Mouse (Mus musculus) hindbrain, embryonic 15.5 days (tissue): ENCODE results near the gene Elovl6. TPM values are rescaled to one million over a fixed set of nuclear protein-coding genes. Genes with fewer than 3 reads are reported as not detected.

ENCODE experiments used
- ATAC-seq: fragments of 200-750 bp; cut with Nextera tagmentation; 2 replicates; pipeline ENCODE4 v1.8.0; 2017; ENCODE audit warnings: low read depth, moderate number of reproducible peaks, moderate TSS enrichment; ENCODE audit not compliant: low FRiP score
- H3K27ac ChIP-seq: fragments of 300-500 bp; sonication (generic); replicated peaks from 2 replicates; pipeline ENCODE4 v1.5.1; 2015; ENCODE audit warnings: mild to moderate bottlenecking, inconsistent platforms
- H3K27me3 ChIP-seq: fragments of 300-500 bp; sonication (generic); 2 replicates; pipeline ENCODE4 v1.6.1; 2015; ENCODE audit warnings: control low read depth, inconsistent platforms
- H3K36me3 ChIP-seq: fragments of 300-500 bp; sonication (generic); 2 replicates; pipeline ENCODE4 v1.6.1; 2015; ENCODE audit warnings: control low read depth, inconsistent platforms
- H3K4me1 ChIP-seq: fragments of 300-500 bp; sonication (generic); replicated peaks from 2 replicates; pipeline ENCODE4 v1.6.1; 2015; ENCODE audit warnings: control low read depth, inconsistent platforms
- H3K4me2 ChIP-seq: fragments of 300-500 bp; sonication (generic); 2 replicates; pipeline ENCODE4 v1.6.1; 2015; ENCODE audit warnings: moderate library complexity, mild to moderate bottlenecking, inconsistent platforms
- H3K4me3 ChIP-seq: fragments of 300-500 bp; sonication (generic); 2 replicates; pipeline ENCODE4 v1.5.1; 2015; ENCODE audit warnings: mild to moderate bottlenecking, inconsistent platforms
- H3K9ac ChIP-seq: fragments of 300-500 bp; sonication (generic); 2 replicates; pipeline ENCODE4 v1.6.1; 2015; ENCODE audit warnings: inconsistent platforms
- H3K9me3 ChIP-seq: fragments of 300-500 bp; sonication (generic); 2 replicates; pipeline ENCODE4 v1.6.1; 2016; ENCODE audit warnings: control low read depth, inconsistent platforms
- WGBS: fragments of 180-500 bp; shearing (Covaris S2); methylation state at CpG from one replicate; pipeline ENCODE4 v1.1.7; 2015; 5-methylcytosine and 5-hydroxymethylcytosine counted together
- polyA plus RNA-seq: library from polyadenylated mRNA; unstranded; fragments of >200 nt; fragmentation: Nextera tagmentation; extraction: Ambion mirVana; gene quantifications from 2 replicates; pipeline ENCODE4 v1.2.1, GENCODE M21; 2015

The Elovl6 gene
- polyA plus RNA-seq, 1 experiment from 2014 or later, result 42.9 TPM

DNA sequence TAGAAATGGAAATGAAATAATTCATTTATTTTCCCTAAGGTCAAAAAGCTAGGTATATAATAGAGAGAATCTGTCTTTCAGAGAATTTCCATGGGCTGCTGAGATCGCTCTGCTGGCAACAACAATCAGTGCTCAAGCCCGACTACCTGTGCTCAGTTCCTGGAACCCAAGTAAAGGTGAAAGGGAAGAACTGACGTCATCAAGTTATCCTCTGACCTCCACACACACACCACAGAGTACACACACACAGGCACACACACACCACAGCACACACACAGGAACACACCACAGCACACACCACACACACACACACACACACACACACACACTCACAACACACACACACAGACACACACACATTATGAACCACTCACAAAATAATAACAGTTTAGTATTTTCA, 5.1 kb upstream of the Elovl6 start:
- H3K27me3 ChIP-seq, result no peaks in the 10 kb centered on the region
- ATAC-seq, result no peak
- no peak overlapping the region for H3K4me3 ChIP-seq
- 90% methylated on average over 3 of the region's 3 CpGs for WGBS
- H3K4me2 ChIP-seq, result no peak overlapping the region
- no peak overlapping the region for H3K9ac ChIP-seq
- H3K27ac ChIP-seq, result no peak overlapping the region
- H3K36me3 ChIP-seq, result no peaks in the 10 kb centered on the region
- peaks cover 5% of the 10 kb centered on the region for H3K4me1 ChIP-seq
- H3K9me3 ChIP-seq, result no peaks in the 10 kb centered on the region

DNA sequence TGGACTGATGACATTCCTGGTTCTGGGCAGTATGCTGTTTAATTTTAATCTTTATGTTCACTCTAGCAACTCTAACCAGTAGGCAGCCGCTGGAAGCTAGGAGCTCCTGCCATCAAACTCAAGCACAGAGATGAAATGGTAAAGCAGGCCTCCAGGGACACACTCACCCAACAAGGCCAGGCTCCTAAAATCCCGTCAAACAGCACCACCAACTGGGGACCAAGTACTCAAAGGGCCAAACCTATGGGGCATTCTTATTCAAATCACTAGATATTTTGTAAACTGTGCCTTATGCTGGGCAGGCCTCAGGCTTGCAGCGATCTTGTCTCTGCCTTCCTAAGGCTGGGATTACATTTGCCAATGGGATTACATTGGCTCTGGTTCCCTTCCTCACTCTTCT, 2.8 kb upstream of the Elovl6 start:
- H3K9me3 ChIP-seq, result no peaks in the 10 kb centered on the region
- no peaks in the 10 kb centered on the region for H3K36me3 ChIP-seq
- H3K4me1 ChIP-seq, result peaks cover 5% of the 10 kb centered on the region
- no peaks in the 10 kb centered on the region for H3K27me3 ChIP-seq
- no peak overlapping the region for H3K4me2 ChIP-seq
- H3K27ac ChIP-seq, result no peak overlapping the region
- no peak for ATAC-seq
- H3K4me3 ChIP-seq, result no peak overlapping the region
- H3K9ac ChIP-seq, result no peak overlapping the region
- whole genome bisulfite sequencing, result 43% methylated on average over 3 of the region's 3 CpGs

DNA sequence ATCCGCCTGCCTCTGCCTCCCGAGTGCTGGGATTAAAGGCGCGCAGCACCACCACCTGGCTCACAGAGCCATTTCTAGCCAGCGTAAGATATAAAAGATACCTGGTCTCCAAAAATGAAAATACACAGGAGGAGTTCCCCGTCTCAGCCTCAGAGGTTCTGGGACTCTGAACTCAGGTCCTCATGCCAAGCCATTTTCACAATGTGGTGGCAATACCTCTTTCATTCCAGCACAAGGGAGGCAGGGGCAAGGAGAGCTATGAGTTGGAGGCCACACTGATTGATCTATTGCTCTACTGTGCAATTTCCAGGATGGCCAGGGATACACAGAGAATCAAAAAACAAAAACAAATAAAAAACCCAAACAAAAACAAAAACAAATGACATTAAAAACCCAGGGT, 1.7 kb upstream of the Elovl6 start:
- Histone ChIP-seq H3K4me3 (no peak overlapping the region), H3K9me3 (no peaks in the 10 kb centered on the region), H3K4me1 (peaks cover 14% of the 10 kb centered on the region), H3K27ac (no peak overlapping the region), H3K27me3 (no peaks in the 10 kb centered on the region), H3K9ac (no peak overlapping the region), H3K4me2 (no peak overlapping the region), H3K36me3 (no peaks in the 10 kb centered on the region)
- ATAC-seq, result no peak
- WGBS, result 94% methylated on average over 6 of the region's 6 CpGs

DNA sequence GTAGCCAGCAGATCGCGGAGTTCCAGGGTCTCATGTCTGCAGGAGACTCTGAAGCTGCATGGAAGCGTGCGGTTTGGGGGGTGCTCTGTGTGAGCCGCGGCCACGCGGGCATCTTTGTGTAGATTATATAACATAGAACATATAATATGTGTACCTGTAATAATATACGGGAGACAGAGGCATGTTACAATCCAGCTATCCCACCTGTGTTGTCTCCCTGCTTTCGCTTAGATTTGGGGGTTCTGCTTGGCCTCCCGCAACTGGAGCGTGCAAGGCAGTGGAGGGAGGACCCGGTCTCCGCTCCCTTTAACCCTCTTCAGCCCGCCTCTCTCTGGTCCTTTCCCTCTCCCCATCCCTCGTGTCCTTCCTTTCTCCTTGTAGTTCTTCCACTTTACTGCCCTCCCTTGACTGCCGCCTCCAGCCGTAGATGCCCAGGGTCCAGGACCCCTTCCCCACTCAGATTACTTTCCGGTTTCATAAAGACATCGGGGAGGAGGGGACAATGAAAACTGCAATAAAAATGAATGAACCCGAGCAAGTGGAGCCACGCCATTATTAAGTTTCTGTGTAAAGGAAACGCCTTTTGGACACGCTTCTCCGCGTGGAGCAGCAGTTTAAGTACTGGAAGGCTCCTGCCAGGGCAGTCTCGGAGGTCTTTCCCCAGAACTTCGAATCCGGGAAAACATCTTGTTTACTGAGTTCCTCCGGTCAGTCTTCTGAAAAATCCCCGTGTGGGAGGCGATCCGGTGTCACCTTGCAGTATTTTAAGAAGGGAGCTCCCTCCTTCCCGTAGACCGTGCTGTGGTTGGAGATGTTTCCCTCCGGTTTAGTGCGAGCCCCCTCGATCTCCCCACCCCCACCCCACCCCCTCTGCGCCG, 949 bp downstream of the Elovl6 start:
- peak overlapping the region; percentile 97 for H3K9ac ChIP-seq
- no peaks in the 10 kb centered on the region for H3K36me3 ChIP-seq
- no peaks in the 10 kb centered on the region for H3K9me3 ChIP-seq
- peaks cover 34% of the 10 kb centered on the region for H3K4me1 ChIP-seq
- ATAC-seq, result peak; percentile 29
- H3K4me2 ChIP-seq, result peak overlapping the region; percentile 74
- H3K27me3 ChIP-seq, result no peaks in the 10 kb centered on the region
- peak overlapping the region; percentile 92 for H3K27ac ChIP-seq
- WGBS, result under 1% methylated on average over 39 of the region's 40 CpGs
- H3K4me3 ChIP-seq, result peak overlapping the region; percentile 87

DNA sequence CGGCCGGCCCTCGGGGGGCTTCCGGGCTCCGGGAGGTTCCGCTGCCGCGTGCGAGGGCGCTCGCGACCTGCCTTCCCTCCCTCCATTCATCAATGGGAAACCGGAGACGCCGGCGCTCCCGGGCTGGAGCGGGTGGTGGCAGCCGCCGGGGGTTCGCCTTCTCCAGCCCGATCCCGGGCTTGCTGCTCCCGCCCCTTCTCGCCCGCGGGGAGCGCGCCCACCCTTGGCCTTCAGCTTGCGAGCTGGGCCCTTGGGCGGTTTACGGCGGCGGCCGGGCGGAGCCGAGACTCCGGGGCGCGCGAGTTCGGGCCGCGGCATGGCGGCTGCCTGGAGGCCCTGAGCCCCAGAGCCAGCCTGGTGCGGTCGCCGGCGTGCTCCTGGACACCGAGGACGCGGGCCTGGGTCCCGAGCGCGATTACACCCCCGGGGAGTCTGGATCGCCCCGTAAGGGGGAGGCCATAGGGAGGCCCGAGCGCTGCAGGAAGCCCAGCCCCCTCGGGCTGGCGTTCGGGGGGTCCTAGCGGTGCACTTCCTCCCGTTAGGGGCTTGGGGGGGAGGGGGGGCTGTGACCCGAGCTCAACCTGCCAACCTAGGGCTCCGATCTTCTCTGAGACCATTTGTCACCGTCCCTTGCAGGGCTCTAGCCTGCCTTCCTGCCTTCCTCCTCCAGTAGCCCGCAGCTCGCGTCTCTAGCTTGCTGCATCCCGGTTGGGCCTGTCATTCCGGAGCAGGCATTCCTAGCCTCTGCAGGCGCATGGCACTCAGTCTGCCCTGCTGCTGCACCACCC, 1.8 kb downstream of the Elovl6 start:
- under 1% methylated on average over 70 of the region's 74 CpGs for WGBS
- Histone ChIP-seq H3K9ac (peak overlapping the region; percentile 97), H3K27ac (peak overlapping the region; percentile 92), H3K27me3 (no peaks in the 10 kb centered on the region), H3K4me1 (peaks cover 39% of the 10 kb centered on the region), H3K36me3 (no peaks in the 10 kb centered on the region), H3K4me2 (peak overlapping the region; percentile 74), H3K9me3 (no peaks in the 10 kb centered on the region), H3K4me3 (peak overlapping the region; percentile 87)
- peak; percentile 29 for ATAC-seq

DNA sequence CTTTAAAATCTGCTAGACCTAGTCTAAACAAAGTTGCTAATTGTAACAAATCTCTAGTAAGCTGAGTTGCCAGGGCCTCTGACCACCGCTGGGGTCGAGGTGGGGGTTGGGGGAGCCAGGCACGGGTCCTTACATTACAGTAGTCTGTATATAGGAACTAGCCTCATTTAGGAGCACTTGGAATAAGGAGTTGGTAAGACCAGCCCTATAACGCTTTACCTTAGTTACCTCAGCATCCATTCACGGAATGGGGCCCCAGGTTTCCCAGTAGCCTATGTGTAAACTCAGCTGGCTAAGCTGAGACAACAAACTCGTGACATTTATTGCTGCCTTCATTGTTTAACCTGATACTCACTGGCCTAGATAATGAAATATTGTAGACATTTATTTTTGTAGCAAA, 3.3 kb downstream of the Elovl6 start:
- H3K4me3 ChIP-seq, result peak overlapping the region; percentile 87
- peaks cover 39% of the 10 kb centered on the region for H3K4me1 ChIP-seq
- H3K4me2 ChIP-seq, result peak overlapping the region; percentile 74
- H3K27ac ChIP-seq, result peak overlapping the region; percentile 92
- no peak for ATAC-seq
- H3K9me3 ChIP-seq, result no peaks in the 10 kb centered on the region
- H3K36me3 ChIP-seq, result no peaks in the 10 kb centered on the region
- no peaks in the 10 kb centered on the region for H3K27me3 ChIP-seq
- H3K9ac ChIP-seq, result peak overlapping the region; percentile 97
- WGBS, result 20% methylated on average over 6 of the region's 6 CpGs

DNA sequence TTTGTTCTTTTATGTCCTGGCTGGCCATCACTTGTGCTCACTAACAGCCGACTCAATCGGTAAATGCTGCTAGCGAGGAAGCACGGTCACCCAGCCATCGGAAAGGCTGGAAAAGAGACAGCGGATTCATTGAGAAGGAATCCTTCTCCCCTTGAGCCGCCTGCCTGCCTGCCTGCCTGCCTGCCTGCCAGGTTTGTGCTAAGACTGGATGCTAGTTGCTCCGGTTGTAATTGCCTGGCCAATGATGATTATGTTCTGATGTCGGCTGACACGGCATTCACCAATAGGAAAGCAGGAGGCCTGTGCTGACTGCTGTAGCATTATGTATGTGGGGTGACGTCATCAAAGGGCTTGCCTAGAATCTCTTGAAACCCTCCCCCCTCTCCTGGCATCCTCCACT, 4.0 kb downstream of the Elovl6 start:
- ATAC-seq, result peak; percentile 95
- Histone ChIP-seq H3K4me1 (peaks cover 39% of the 10 kb centered on the region), H3K27ac (peak overlapping the region; percentile 92), H3K27me3 (no peaks in the 10 kb centered on the region), H3K9ac (peak overlapping the region; percentile 97), H3K9me3 (no peaks in the 10 kb centered on the region), H3K36me3 (no peaks in the 10 kb centered on the region), H3K4me2 (peak overlapping the region; percentile 74), H3K4me3 (peak overlapping the region; percentile 87)
- WGBS, result under 1% methylated on average over 11 of the region's 11 CpGs

DNA sequence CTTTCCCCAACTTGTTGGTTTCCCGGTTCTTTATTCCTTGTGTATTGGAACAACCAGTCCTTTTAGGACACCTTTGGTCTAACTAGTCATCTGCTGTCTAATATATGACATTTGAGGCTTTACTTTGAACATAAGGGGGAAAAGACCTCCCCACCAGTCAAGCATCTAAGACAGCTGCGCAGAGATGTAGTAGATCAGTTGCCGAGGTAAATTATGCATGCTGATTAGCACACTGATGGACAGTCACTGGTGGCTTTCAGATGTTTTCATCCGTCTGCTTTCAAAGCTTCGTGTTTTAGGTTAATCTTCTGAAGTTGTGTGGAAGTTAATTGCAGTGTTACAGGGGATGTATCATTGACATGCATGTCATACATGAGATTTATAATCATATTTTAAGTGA, 5.8 kb downstream of the Elovl6 start:
- H3K9me3 ChIP-seq, result no peaks in the 10 kb centered on the region
- H3K27me3 ChIP-seq, result no peaks in the 10 kb centered on the region
- H3K27ac ChIP-seq, result peak overlapping the region; percentile 92; the same call in 1 of the 2 replicates
- H3K4me3 ChIP-seq, result no peak overlapping the region
- 31% methylated on average over 5 of the region's 5 CpGs for WGBS
- H3K4me2 ChIP-seq, result no peak overlapping the region
- H3K9ac ChIP-seq, result no peak overlapping the region
- no peak for ATAC-seq
- no peaks in the 10 kb centered on the region for H3K36me3 ChIP-seq
- peaks cover 34% of the 10 kb centered on the region for H3K4me1 ChIP-seq

DNA sequence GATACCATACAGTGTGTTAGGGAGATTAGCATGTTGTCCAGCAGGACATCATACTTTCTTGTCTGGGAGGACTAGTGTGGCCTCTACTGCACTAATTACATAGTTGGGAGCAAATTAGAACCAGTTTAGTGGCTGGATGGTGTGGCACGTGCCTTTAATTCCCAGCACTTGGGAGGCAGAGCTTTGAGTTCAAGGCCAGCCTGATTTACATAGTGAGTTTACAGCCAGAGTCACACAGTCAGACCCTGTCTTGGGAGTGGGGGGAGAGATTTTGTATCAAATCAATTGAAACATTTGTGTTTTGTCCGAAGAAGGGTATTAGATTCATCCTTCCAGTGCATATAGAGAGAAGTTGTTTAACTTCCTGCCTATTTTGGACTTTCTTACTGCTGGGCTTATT, 8.7 kb downstream of the Elovl6 start:
- peaks cover 22% of the 10 kb centered on the region for H3K4me1 ChIP-seq
- no peak overlapping the region for H3K4me3 ChIP-seq
- no peak overlapping the region for H3K27ac ChIP-seq
- H3K9ac ChIP-seq, result no peak overlapping the region
- no peak overlapping the region for H3K4me2 ChIP-seq
- H3K36me3 ChIP-seq, result no peaks in the 10 kb centered on the region
- H3K9me3 ChIP-seq, result no peaks in the 10 kb centered on the region
- no peaks in the 10 kb centered on the region for H3K27me3 ChIP-seq
- no peak for ATAC-seq
- WGBS, result 91% methylated on average over 2 of the region's 2 CpGs

DNA sequence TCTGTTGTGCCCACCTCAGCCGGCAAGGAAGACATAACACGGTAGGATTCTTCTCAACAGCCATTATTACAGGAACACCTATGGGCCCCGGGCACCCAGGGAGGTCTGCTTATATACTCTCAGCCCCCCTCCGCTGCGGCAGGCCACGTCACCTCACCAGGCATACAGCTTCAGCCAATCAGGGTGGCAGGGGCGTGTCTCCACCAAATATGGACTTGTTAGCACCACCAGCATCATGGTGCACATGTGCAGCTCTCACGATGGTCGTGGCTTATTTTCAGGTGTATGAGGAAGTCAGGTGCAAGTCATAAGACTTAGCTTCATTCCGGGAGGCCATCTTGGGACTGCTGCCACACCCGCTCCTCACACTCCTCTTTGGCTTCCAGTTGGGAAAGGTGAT, 9.3 kb downstream of the Elovl6 start:
- H3K27ac ChIP-seq, result no peak overlapping the region
- H3K4me2 ChIP-seq, result no peak overlapping the region
- no peak overlapping the region for H3K4me3 ChIP-seq
- H3K9me3 ChIP-seq, result no peaks in the 10 kb centered on the region
- no peaks in the 10 kb centered on the region for H3K36me3 ChIP-seq
- no peaks in the 10 kb centered on the region for H3K27me3 ChIP-seq
- no peak for ATAC-seq
- no peak overlapping the region for H3K9ac ChIP-seq
- WGBS, result 95% methylated on average over 11 of the region's 11 CpGs
- H3K4me1 ChIP-seq, result peaks cover 21% of the 10 kb centered on the region

DNA sequence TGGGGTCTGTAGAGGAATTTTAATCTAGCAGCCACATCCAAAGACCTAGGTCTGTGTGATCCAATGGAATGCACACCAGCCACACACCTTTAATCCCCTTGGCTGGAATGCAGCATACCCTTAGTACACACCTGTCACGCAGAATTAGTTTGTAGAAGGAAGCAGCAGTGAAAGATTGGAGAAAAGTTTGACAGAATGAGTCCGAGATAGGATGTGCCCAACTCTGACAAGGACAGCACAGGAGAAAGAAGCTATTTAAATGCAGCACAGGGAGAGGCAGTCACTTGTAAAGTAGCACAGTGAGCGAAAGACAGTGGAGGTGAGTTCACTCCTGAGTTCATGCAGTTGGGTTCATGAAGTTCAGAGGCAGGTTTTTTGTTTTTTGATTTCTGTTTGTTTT, 11.2 kb downstream of the Elovl6 start:
- H3K36me3 ChIP-seq, result no peaks in the 10 kb centered on the region
- 97% methylated on average over 3 of the region's 3 CpGs for WGBS
- H3K9me3 ChIP-seq, result no peaks in the 10 kb centered on the region
- peaks cover 2% of the 10 kb centered on the region for H3K4me1 ChIP-seq
- no peak overlapping the region for H3K9ac ChIP-seq
- no peak overlapping the region for H3K4me2 ChIP-seq
- no peak overlapping the region for H3K4me3 ChIP-seq
- H3K27me3 ChIP-seq, result no peaks in the 10 kb centered on the region
- H3K27ac ChIP-seq, result no peak overlapping the region
- no peak for ATAC-seq

DNA sequence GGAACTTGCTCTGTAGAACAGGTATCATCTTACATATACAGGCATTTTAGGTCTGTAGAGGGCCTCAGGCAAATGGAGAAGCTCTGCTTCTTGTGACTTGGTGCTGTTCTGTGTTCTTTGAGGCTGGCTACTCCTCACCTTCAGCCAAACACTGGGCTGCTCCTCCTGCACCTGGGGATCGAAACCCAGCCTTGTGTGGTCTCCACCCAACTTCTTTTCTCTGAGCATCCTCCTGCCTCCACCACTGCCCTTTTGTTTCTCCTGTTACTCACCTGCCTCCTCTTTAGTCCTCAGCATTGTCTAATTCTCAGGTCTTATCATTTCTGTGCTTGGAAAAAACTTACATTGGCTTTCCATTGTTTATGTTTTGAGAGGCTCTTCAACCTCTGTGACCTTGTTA, 12.1 kb downstream of the Elovl6 start:
- Histone ChIP-seq H3K4me2 (no peak overlapping the region), H3K27ac (no peak overlapping the region), H3K9me3 (no peaks in the 10 kb centered on the region), H3K9ac (no peak overlapping the region), H3K27me3 (no peaks in the 10 kb centered on the region), H3K4me1 (no peaks in the 10 kb centered on the region), H3K36me3 (no peaks in the 10 kb centered on the region), H3K4me3 (no peak overlapping the region)
- no peak for ATAC-seq
- 100% methylated on average over 1 of the region's 1 CpGs for WGBS
